Mouse (Mus musculus) spleen, postnatal 10 days (tissue): Measurements from ENCODE around the gene Eif4b.
A peak's percentile ranks its signal among the peaks of the same experiment; 100 is the strongest.

Source experiments
- DNase-seq, 2 experiments: peaks; one replicate each; pipeline ENCODE4 v3.0.0; 2021 to 2022; ENCODE audit warnings: low spot score in 2 of 2

Gene Eif4b

DNA sequence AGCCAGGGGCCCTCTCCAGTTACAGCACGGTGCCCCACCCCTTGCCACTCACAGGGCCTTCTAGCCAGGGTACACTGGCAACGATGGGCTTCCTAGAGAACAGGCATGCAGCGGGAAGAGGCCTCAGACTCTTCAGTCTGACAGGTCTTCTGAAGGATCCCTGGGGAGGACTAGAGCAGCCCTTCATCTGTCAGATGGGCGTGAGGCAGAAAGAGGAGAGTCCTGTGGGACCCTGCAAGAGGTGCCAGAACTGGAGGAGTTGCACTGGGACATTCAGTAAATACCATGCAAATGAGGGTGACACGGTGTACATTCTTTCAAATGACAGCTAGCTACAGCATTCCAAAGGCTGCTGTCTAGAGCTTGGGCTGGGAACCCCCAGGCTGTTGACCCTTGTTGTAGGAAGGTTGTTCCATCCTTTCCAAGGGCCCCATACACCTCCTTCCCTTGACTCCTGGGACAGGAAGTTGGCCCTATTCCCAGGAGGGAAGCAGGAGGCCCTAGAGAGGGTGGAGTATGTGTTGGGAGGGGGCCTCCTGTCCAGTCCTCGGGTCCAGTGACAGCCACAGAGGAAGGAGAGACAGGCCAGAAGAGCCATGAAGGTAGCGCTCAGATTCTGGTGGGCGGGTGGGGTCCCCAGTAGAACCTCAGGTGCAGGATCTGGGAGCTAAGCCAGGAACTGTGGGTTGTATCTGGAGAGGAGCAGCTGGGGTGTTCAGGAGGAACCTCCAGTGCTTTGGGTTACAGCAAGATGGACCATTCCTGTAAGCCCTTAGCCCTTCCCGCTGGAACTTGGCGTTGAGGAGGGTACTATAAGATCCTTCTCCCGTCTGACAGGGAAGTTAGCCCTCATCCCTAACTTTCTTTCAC lies 28.3 kb downstream of the Eif4b start:
- DNase-seq, result no peak

- no peak for DNase-seq
Measured at GRCm38 (mm10) chr15:102102548-102103121, 29.1 kb downstream of the Eif4b start.

GRCm38 (mm10) chr15:102103371-102103946 lies 29.9 kb downstream of the Eif4b start:
- no peak for DNase-seq

- no peak for DNase-seq
Measured at GRCm38 (mm10) chr15:102103947-102104555, 30.5 kb downstream of the Eif4b start.

DNA sequence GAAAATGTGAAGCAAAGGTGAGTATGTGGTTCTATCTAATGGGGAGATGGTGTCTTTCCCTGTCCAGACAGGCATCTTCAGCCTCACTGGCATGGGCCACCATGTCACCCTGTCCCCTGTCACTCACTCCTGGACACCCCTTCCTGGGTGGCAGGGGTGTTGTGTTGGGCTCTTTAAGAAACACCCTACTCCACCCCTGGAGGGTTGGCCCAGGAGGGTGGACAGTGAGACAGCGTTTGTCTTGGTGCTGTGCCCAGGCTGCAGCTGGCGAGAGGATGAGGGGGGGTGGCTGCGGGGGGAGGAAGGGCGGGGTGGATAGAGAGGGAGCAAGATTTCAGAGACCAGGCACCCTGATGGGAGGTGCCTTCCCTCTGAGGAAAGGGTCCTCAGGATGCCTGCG lies 31.8 kb downstream of the Eif4b start:
- no peak for DNase-seq

DNA sequence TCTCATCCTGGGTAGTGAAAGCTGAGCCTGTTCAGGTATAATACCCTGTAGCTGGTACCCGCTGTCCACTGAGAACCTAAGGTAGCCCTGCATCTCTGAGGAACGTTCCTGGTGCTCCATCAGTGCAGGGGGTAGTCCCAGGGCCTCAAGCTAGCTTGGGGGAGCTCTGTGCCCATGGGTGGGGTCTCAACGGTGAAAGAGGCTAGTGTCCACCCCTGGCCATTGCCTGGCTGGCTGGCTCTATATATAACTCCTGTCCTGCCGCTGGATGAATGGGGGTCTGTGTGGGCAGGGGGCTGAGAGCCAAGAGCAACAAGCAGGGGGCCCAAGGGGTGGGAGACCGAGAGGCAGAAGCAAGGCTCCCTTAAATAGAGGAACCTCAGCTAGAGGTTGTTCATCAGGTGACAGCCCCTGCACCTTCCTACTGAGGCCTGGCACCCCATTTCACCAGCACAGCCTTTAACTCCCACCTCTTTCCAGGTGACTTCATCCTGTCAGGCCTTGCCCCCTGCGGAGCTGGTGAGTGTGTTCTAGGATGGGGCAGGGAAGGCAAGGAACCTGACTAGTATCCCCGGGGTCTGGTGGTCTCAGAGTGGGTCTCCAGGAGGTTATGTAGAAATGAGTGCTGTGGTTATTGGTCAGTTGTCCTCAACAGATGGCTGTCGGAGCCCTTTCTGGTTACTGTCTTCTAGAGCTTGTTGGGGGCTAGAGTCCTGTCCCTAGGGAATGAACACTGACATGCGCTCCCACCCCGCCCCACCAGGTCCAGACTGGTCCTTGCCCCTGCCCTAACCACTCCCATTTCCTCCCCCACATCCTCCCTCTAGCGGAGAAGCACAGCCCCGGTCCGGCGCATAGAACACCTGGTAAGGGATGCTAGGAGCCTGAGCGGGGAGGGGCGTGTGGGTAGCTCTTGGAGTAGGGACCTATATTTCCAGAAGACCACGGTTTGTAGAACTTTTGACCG lies 32.5 kb downstream of the Eif4b start:
- DNase-seq, result no peak

DNA sequence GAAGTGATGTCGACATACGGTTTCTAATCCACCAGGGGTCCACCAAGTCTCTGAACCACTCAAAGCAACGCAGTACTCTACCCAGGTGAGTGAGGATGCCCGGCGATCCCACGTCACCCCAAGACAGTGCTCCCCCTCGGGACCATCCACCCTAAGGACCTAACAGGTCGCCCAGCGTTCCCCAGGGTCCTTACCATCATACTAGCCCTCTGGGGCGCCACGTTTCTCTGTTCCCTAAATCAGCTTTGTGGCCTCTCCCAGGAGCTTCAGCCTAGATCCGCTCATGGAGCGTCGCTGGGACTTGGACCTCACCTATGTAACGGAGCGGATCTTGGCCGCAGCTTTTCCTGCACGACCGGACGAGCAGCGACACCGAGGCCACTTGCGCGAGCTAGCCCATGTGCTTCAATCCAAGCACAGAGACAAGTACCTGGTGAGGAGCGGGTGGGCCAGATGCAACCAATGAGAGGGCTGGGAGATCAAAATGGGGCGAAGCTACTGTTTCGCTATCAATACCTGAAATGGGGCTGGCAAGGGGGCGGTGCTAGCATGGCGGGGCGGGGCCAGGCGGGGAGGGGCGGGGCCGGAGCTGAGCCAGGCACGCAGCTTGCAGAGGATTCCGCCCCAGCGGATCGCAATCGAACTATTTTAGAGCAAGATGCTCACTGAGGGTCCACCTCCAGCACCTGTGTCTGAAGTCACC lies 33.3 kb downstream of the Eif4b start:
- DNase-seq, result no peak

DNA sequence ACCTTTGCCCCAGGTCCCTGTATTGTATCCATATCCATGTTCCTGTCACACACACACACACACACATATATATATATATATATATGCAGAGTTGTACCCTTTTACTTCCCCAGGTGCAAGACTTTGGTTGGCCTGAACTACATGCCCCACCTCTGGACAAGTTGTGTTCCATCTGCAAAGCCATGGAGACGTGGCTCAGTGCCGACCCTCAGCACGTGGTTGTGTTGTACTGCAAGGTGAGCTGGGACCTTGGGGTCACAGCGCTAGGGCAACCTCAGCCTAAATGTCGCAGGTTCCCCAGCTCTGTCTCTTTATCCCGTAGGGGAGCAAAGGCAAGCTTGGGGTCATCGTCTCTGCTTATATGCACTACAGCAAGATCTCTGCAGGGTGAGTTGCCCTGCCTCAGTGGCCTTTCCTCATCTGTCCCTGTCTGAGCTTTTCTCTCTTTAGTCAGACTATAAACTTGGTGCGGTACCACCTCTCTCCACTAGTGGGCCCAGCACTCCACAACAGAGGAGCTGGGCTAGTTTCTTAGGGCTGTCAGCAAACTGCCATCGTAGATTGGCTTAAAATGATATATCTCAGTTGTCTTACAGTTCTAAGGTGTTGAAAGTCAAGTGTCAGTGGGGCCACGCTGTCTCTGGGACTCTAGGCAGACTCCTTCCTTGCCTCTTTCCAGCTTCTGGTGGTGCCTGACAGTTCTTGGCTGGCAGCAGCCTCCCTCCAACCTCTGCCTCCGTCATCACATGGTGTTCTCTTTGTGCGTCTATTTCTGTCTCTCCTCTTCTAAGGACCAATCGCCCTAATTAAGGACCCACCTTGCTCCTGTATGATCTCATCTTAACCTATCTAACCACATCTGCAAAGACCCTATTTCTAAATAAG lies 34.4 kb downstream of the Eif4b start:
- peak; percentile 57 to 86 for DNase-seq

DNA sequence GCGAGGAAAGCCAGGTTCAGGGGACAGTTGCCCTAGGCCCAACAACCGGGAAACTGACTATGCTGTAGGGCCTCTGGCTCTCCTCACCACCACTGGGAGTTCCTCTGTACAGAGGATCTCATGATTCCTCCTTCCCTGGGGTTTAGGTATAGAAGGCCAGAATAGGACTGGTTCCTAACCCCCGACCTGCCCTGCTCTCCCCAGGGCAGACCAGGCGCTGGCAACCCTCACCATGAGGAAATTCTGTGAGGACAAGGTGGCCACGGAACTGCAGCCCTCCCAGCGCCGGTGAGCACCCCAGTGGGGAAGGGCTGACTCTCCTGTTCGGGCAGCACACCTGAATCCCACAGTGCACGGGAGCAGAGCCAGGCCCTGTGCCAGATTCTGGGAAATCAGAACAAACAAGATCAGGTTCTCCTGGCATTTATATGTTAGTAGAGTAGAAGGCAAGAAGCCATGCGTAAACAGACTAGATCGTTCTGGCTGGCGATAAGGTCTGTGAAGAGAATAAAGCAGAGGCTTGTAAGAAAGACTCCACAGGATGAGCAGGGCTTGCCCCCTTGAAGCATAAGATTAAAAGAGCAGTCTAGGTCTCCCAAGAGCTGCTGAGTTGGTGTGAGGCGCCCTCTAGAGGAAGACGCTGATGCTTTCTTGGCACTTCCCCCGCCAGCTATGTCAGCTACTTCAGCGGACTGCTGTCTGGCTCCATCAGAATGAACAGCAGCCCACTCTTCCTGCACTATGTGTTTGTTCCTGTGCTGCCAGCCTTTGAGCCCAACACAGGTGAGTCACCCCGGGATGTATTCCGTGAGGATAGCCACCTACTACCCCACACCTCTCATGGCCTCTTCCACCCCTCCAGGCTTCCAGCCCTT lies 35.3 kb downstream of the Eif4b start:
- peak in 1 of 2 experiments; percentile 81 for DNase-seq

DNA sequence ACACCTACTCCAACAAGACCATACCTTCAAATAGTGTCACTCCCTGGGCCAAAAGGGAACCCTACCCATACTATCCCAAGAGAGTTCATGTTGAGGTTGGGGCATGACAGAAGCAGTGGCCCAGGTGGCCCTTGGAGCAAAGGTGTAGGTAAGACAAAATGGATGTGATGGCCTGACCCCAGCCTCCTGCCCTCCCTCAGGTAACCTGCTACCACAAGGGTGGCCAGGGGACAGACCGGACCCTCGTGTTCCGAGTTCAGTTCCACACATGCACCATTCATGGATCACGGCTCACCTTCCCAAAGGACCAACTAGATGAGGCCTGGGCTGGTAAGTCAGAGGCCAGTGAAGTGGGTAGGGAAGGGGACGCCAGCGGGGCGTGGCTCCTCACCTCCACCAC lies 36.7 kb downstream of the Eif4b start:
- DNase-seq, result no peak

- DNase-seq, result no peak
Measured at GRCm38 (mm10) chr15:102110701-102111494, 37.3 kb downstream of the Eif4b start.

DNA sequence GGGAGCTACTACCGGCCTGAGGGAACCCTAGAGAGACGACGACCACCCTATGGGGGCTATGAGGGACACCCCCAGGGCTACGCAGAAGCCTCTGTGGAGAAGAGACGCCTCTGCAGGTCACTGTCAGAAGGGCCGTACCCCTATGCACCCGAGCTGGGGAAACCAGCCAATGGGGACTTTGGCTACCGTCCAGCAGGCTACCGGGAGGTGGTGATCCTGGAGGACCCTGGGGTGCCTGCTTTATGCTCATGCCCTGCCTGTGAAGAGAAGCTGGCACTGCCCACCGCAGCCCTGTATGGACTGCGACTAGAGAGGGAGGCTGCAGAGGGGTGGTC lies 37.9 kb downstream of the Eif4b start:
- DNase-seq, result no peak

DNA sequence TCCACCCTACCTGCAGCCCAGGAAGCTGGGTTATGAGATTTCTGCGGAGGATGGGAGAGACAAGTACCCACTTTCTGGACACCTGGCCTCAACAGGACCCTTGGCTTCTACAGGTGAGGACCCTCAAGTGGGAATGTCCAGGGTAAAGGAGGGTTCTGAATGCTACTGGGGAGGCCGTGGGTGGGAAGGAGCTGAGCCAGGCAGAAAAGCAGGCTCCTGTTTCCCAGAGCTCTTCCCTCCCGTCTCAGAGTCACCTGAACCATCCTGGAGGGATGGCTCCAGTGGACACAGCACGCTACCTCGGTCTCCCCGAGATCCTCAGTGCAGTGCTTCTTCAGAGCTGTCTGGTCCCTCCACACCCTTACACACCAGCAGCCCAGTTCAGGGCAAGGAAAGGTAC lies 38.6 kb downstream of the Eif4b start:
- no peak for DNase-seq

- no peak for DNase-seq
Measured at GRCm38 (mm10) chr15:102112827-102113226, 39.3 kb downstream of the Eif4b start.

- DNase-seq, result no peak
Measured at GRCm38 (mm10) chr15:102113674-102114073, 40.1 kb downstream of the Eif4b start.

DNA sequence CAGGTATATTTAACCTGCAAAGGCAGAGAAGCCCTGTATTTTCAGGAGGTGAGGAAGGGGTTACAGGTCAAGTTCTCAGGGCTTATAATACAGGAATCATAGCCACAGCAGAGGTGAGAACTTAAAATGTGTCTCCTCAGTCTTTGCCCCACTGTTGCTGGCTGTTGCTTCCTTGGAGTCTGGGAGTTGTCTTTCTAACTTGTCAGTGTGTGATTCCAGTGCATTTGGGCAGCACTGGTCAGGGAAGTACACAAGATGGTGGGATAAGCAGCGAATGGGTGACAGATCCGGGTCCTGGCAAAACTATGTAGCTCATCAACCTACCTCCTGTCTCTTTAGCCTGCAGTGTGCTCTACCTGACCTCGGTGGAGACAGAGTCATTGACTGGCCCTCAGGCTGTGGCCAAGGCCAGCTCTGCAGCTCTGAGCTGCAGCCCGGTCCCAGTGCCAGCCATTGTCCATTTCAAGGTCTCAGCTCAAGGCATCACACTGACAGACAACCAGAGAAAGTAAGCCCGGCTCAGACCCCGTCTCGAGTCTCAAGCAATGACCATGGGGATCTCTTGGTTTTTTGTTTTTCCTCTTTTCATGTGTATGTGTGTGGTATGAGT lies 41.2 kb downstream of the Eif4b start:
- no peak for DNase-seq

GRCm38 (mm10) chr15:102115731-102116231 lies 42.2 kb downstream of the Eif4b start:
- peak in 1 of 2 experiments; percentile 36 for DNase-seq
